Mouse (Mus musculus): ENCODE data around the gene Golga4. TPM values are rescaled to one million over a fixed set of nuclear protein-coding genes. Genes with fewer than 3 reads are reported as not detected.

Golga4 gene
- polyA plus RNA-seq, 1 experiment = 36.9 TPM

DNA sequence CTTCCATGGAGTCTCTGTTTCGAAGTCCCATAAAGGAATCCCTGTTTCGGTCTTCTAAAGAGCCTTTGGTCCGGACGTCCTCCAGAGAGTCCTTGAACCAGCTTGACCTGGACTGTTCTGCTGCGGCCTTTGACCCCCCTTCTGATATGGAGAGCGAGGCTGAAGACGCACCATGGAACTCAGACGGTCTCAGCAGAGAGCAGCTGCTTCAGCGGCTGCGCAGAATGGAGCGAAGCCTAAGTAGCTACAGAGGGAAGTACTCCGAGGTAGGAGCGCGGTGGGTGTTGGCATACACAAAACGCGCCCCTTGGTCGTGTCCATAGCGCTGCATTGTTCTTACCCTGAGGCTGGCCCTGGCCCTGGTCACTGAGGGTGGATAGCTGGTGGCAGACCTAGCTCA is 21.0 kb downstream of the Golga4 start:
- no peak for DNase-seq (ENCODE audit: low spot score)

DNA sequence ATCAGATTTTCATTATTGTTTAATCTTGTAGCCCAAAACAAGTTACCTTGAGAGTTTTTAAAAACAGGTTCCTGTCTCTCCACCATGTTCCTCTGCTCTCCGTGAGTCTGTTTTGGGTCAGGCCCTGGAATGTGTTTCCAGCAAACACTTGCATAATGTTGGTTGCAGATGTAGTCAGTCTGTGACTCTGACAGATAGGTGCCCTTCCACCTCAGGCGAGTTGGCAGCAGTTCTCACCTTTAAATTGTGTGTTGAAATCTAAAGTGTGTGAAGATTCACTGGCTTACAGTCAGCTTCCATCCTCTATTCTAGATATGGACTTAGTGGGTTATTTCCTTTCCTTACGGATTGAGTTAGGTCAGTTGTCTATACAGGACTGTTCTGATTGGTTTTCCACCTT is 23.7 kb downstream of the Golga4 start:
- no peak for DNase-seq (ENCODE audit: low spot score)

DNA sequence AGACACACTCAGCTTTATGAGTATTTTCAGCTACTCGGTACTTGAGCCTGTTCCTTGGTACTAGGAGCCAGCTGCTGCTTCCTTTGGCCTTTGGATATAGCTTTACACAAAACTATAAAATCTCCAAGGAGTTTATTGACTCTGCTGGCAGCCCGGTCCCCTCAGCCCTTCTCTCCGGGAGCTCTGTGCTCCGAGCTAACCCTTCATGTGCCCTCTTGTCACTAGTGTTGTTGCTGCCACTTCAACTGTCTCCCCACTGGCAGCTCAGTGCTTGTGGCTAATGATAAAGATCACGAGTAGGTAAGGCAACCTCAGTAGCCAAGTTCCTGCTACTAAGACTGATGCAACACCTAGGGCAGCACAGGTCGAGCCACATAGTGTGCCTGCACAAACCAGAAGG is 24.6 kb downstream of the Golga4 start:
- no peak for DNase-seq (ENCODE audit: low spot score)

DNA sequence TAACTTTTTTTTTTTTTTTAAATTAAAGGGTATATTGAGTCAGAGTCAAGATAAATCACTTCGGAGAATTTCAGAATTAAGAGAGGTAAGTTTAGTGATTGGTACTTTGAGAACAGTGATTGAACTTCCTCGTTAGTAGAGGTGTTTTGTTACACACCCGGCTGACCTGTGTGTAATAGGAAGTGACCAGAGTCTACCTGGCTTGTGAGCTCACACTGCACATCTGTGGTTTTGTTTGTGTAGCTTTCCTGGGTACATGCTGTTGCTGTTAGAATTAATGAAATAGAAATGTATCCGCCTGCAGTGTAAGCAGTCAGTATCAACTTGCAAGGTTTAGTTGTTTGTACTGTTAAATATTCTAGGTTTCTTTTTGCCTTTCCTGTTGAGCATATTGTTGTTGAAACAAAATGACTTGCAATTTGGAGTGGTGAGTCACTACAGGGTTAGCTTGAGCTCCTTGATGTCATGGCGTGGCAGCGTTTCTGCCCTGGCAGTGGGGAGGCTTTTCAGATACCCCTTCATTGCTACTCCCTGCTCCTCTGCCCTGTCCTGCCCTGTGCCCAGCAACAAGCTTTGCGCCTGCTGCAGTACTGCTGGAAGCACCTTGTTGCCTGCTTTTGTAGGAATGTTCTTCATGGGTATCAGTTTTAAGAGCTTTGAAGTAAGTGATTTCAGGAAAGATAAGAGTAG is 26.6 kb downstream of the Golga4 start:
- no peak for DNase-seq (ENCODE audit: low spot score)

DNA sequence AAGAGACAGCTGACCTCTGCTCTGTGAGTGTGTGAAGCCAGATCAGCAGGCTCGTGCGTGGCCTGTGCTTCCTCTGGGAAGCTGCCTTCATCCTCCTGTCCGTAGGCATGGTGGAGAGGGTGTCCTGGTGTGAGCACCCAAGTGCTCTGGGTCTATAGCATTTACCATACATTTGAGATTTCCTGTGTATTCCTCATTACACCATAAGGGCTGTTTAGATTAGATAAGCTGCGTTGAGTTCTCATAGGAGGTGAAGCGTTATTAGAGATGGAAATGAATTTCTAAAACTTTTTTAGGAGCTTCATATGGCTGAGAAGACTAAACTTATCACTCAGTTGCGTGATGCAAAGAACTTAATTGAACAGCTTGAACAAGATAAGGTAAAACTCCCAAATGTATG is 30.9 kb downstream of the Golga4 start:
- DNase-seq (ENCODE audit: low spot score) = no peak

DNA sequence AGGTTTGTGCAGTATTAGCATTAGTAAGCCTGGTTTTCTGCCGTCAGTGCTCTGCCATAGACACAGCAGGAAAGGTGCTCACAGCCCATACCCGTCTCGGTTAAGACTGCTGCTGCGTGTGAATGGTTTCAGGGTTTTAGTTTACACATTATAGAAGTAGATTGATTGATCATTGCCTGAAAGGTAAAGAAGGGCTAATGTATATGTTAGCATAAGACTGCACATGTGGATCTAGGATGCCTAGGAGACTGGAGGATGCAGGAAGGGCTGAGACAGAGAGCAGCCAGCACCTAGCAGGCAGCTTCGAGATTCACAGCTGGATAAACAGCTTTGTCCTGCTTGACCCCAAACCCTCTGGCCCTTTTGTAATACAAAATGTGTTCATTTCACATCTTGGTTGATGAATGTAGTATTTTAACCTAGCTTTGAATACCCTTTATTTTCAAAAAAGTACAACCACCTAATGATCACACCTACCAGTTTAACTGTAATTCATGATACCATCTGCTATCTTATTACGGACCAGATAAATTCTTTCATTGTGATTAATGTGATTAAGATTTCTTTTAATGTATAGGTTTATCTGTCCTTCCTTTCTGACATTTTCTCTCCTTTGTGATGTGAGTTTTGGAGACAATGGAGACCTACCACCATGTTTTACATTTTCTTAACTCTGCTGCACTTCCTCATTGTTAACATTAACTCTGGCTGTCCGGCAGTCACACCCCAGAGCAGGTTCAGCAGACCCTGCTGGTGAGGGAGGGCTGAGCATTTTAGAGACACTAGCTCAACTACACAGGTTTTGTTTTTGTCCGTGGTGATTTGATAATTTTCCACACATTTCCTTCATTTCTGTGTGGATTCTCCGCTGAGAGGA is 31.6 kb downstream of the Golga4 start:
- no peak for DNase-seq (ENCODE audit: low spot score)

DNA sequence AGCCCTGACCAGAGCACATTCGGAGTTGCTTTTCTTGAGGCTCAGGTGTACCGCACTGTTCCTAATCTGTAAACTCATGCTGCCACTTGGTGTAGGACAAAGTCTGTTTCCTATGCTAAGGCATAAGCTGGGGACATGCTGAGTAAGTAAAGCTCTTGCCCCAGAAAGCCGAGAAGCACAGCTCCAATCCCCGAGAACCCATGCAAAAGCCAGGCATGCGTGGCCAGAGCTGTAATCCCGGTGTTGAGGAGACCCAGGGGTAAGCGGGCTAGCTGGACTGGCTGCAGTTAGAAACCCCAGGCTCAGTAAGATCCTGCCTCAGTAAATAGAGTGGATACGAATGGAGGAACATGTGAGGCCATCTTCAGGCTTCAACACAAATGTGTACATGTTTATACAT is 35.8 kb downstream of the Golga4 start:
- no peak for DNase-seq (ENCODE audit: low spot score)

DNA sequence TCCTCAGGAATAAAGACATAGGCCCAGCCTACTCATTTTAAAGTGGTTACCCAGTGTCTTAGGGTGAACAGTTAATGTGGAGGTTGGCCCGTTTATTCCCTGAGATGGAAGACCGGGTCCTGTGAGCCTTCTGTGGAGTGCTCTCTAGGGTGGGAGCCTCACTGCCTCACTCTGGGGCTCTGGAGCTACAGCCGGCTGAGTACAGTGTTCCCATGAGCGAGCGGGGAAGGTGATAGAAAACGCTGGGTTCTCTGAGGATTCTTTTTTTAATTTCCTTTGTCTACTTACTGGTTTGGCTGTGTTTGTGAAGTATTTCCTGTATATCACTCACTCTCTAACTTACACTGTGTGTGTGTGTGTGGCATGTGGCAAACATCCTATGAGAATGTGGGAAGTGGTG is 39.1 kb downstream of the Golga4 start:
- no peak for DNase-seq (ENCODE audit: low spot score)

DNA sequence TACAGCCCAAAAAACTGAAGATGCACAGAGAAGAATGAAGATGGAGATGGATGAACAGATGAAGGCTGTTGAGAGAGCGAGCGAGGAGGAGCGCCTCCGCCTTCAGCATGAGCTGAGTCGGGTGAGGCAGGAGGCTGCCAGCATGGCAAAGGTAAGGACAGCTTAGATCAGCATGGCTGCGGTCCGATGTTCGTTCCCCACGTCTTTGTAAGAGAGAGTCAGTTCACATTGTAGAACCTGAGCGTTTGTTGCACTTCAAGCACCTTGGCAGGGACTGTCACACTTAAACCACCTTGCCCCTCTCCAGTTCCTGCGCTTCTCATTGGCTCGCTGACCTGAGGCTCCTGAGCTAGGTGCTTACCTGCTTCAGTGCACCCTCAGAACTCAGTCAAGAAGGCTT is 42.6 kb downstream of the Golga4 start:
- no peak for DNase-seq (ENCODE audit: low spot score)

DNA sequence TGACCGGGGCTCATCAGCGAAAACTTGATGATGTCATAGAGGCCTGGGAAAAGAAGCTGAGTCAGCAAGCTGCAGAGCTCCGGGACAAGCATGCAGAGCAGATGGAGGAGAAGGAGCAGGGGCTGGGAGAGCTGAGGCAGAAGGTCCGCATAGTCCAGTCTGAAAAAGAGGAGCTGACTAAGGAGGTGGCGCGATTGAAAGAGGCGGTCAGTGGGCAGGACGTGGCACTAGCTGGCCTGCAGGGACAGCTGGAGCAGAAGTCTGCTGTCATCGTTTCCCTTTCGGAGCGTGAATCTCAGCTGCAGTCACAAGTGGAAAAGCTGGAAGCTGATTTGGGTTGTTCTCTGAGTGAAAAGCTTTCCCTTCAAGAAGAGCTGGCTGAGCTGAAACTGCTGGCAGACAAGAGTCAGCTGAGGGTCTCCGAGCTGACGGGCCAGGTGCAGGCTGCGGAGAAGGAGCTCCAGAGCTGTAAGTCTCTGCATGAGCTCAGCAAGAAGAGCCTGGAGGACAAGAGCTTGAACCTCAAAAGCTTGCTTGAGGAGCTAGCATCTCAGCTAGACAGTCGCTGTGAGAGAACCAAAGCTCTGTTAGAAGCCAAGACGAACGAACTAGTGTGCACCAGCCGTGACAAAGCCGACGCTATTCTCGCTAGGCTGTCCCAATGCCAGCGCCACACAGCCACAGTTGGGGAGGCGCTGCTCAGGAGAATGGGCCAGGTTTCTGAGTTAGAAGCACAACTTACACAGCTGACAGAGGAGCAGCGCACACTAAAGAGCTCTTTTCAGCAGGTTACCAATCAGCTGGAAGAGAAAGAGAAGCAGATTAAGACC is 51.1 kb downstream of the Golga4 start:
- no peak for DNase-seq (ENCODE audit: low spot score)

DNA sequence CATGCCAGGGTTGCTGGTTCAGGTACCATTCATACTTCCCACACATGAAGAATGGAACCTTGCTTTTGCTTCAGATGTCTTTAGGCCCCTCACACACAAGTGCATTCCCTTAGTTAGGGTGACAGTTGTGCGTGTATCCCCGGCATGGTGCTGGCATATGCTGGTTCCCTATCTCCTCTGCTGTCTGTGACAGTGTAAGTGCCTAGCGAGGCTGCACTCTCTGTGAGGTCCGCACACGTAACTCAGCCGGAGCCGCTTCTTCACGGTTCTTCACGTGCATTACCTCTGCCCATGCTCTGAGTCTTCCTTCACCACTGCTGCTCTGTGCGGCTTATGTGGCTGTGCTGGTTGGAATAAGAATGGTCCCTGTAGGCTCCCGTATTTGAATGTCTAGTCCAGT is 57.3 kb downstream of the Golga4 start:
- no peak for DNase-seq (ENCODE audit: low spot score)

DNA sequence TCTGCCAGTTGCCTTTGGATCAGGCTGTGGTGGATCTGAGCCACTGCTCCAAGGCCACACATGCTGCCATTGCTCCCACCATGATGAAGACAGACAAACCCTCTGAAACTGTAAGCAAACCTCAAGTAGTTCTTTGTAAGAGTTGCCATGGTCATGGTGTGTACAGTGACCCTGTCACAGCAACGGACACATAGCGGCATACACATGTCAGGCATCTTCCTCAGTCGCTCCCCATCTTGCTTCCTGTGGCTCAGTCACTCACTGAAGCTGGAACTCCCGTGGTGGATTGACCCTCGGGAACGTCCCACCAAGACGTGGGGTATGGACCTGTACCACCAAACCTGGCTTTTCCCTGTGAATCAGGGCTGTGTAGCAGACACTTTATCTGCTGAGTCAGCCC is 57.8 kb downstream of the Golga4 start:
- DNase-seq (ENCODE audit: low spot score) = no peak

DNA sequence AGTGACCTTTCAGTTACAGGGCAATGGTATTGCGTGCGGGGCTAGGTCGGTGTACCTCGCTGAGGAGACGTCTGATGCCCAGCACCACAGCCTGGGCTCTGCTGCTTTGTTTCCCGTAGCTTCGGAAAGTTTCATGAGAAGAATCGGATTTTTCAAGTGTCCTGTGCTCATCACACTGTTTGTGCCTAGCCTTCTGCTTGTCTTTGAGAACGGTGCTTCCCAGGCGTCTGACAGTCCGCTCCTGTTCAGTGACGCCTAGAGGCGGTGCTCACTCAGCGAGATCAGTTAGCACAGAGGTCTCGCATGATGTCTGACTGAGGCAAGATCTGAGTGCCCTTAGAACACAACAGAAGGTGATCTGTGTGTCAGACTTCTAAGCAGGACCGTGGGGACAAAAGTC is 58.6 kb downstream of the Golga4 start:
- no peak for DNase-seq (ENCODE audit: low spot score)

DNA sequence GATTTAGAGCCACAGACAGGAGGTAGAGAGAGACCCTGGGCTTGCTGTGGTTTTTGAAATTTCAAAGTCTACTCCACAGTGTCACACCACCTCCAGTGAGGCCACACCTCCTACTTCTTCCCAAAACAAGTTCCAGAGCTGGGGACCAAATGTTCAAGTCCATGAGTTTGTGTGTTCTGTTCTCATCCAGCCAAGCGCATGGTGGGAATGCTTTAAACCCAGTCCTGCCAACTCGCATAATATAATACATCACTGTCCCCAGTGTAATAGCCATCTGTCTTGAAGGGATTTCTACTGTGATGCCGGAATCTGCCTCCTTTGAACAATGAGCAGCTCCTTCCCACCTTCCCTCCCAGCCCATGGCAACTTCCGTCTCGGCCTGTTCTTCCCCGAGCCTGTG is 63.3 kb downstream of the Golga4 start:
- DNase-seq (ENCODE audit: low spot score) = no peak

DNA sequence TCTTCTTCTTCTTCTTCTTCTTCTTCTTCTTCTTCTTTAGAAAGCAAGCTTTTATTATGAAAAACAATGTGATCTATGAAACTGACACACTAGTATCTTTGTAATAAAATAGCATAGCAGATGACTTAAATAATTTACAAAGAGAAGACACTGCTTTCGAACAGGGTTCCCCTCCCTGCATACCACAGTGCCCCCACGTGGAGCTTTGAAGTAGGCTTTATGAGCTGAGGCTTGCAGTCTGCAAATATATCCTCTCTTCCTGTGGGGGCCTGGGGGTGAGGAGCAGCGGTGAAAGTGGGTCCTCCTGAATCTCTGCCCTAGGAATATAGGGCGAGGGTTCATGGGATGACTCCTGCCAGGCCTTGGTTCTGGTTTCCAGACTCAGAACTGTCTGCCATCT is 64.8 kb downstream of the Golga4 start:
- no peak for DNase-seq (ENCODE audit: low spot score)

DNA sequence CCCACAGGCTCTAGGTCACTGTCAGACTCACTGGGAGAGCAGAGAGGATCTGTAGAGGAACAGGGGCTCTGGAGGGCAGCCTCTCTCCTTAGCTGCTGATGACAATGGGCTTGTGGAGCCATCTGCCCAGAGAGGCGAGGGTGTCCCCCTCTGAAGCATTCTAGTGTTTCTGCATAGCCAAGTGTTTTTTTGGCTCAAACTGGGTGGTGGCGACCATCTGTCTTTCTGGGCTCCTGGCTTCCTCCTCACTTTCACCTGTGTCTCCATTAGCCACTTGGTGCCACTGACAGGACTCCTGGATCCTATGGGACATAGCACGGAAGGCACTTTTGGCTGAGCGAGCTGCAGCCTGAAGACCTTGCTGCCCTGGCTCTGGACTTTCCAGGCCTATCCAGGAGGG is 65.6 kb downstream of the Golga4 start:
- DNase-seq (ENCODE audit: low spot score) = no peak

DNA sequence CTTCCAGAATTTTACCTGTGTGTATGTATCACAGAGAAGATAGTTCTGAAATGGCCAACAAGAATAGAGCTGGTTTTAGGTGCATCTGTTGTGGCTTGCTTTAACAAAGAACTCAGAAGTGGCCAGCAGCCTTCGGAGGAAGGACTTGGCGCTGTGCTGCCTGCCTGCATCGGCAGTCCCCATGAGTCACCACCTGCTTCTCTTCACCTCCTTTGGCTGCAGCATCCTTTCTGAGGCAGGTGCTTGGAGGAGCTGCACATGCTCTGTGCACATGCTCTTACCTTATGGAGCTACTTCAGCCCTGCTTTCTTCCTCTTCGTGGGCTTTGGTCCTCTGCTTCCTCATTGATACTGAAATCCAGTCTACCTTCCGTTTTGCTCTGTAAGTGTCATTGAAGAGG is 68.8 kb downstream of the Golga4 start:
- no peak for DNase-seq (ENCODE audit: low spot score)

DNA sequence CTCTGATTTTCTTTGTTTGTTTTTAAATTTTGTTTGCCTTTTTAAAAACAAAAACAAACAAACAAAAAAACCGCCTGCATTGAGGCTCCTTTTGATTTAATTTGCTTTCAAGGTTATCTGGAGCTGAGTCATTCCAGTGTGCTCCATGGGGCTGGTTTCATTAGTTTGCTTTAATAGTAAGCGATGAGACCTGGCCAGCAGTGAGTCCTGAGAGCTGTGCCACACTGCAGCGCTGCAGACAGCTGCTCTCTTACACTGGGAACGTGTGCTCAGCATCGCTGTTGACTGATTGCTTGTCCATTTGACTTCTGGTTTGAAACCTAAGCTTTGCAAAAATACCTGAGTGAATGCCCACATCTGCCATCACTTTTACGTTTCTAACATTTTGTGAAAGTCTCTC is 74.3 kb downstream of the Golga4 start:
- DNase-seq (ENCODE audit: low spot score) = no peak

DNA sequence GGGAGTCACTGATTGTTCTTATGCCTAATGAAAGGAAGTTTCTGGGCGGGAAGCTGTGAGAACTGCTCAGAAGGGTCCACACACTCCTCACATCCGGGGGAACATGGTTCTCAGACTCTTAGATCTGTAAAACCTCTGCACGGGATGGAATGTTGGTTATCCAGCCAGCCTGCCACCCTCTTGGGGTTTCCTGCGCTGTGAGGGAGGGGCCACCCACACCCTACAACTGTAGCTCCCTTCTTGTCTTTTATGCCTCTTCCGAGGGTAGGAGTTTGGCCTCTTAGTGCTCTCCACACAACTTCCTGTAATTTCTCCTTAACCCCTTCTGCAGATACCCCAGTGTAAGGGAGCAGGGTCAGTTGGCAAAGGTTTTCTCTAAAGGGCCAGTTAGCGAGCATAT is 76.7 kb downstream of the Golga4 start:
- DNase-seq (ENCODE audit: low spot score) = no peak

DNA sequence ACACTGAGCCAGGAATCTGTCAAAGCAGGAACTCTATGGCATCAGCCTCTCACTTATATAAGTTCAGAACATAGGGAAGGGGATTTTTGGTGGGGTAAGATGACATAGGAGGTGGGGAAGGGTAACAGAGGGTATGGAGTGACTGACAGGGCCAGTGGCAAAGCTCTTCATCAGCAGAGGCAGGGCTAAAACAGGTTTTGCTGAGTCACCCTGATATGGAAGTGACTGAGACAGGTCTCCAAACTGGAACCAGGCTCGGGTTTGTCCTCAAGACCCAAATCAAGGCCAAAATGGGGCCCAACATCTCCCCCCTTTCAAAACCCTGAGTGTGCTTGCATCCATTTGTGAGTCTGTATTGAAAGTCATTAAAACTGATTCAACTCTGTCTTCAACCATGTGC is 78.8 kb downstream of the Golga4 start:
- DNase-seq (ENCODE audit: low spot score) = no peak

DNA sequence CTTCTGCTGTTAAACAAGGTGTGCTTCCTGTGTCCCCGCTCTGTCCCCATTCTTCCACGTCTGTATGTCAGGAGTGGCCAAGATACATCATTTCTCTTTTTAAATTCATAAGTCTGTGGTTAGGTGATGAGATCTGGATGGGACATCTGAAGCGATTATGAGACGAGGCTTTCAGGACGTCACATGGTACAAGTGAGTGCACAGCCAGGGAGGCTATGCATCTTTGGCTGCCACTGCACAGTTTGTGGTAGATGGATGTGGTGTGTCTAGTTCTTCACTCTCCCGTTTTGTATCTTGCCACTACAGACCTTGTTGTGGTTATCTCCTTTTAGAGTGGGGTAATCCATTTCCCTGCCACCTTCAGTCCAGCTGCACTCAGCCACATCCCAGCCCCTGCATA is 79.9 kb downstream of the Golga4 start:
- DNase-seq (ENCODE audit: low spot score) = no peak

DNA sequence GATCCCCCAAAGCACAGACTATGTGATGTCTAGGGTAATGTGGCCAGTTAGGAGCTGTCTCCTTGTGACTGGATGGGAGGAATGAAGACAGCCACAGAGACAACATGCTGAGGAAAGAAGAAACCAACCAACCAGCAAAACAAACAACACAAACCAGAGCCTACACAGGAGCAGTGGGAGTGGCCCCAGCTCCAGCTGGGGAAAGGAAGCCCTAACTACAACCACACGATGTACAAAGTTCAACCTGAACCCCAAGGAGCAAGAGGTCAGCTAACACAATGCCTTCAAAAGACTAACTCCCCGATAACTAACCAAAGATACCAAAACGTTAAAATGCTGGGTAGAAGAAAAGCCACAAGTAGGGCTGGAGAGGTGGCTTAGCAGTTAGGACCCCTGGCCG is 81.0 kb downstream of the Golga4 start:
- DNase-seq (ENCODE audit: low spot score) = no peak

DNA sequence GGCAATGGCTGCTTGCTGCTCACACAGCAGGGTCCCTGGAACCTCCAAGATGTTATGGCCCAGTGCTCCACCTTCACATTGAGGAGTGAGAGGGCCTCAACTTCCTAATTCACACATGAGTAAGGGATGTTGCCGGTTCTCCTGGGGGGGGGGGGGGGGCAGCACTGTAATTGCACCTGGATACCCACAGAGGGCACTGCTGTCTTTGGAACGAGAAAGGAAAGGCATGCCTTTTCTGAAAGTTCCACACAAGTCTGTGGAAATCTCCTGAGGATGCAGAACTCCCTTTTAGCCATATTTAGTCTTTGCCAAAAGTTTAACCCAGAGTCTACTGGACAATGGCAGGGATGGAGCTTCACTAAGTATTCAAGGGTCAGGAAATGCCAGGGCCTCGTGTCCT is 83.2 kb downstream of the Golga4 start:
- no peak for DNase-seq (ENCODE audit: low spot score)
